Mouse (Mus musculus): ENCODE results near the gene Arg2. TPM values are rescaled to one million over a fixed set of nuclear protein-coding genes. Genes with fewer than 3 reads are reported as not detected.

Arg2 gene
- total RNA-seq (2022), result 1 to 10 TPM; 4.5 to 5.7 (median 5.6) TPM

DNA sequence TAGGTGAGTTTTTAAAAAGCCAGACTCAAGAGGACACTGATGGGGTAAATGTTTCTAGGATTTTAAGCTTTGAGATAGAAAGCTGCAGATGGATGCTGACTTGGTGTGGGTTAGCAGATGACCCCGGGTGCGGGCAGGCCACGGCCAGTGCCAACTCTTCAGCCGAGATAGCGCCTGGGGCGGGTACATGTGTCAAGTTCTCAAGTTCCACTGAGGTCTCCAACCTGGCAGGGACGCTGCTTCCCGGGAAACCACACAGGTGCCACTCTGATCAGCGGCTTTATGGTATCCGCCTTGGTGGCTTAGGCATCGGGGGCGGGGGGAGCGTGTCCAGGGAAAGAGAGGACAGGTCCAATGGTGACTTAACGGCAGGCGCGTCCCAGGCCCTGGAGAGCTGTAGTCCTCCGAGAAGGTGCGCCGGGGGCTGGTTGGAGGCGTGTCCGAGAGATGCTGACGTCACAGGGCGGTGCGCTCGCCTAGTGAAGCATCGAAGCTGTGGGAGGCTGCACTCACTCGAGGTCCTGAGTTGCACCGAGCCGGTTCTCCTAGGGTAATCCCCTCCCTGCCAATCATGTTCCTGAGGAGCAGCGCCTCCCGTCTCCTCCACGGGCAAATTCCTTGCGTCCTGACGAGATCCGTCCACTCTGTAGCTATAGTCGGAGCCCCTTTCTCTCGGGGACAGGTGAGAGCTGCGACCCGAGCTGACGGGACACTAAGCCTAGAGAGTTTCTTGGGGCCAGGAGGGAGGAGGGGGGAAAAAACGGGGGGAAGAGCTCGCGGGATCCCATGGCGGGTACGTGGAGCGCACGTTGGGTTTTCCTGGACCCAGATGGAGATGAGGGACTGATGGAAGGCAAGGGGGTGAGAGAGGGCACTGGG lies at the start of gene Arg2:
Gene Arg2, plus strand, starts transcription at position 479 of the 879 bp plus-strand sequence.
- DNase-seq (ENCODE audit: low spot score in 2 of 2), result peak; percentile 64 to 65

- DNase-seq (ENCODE audit: low spot score in 2 of 2), result peak; percentile 55 to 80
Observed at GRCm38 (mm10) chr12:79089182-79089812, 41.3 kb upstream of the Arg2 start, which contains the start of gene Pigh. Gene Pigh (minus strand): TSS chr12:79089651.

DNA sequence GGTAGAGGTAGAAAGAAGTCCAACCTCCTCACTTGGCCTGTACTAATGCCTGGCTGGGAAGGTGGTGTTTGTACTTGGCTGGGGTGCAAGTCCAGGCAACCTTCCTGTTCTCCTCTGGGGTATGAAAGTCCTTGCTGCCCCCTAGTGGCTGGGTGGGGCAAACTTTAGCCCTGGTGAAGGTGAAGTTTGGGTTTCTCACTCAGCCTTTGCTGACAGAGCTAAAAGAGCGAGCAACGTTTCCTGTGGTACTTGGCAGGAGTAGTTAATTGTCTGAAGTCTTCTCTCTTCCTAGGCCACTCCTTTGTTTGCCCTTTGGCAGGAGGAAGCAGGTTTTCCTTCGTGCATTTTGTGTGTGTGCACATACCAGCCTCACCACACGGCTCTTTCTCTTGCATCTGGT lies 38.0 kb upstream of the Arg2 start:
- peak in 1 of 2 experiments; percentile 20 for DNase-seq (ENCODE audit: low spot score in 2 of 2)

- DNase-seq (ENCODE audit: low spot score in 2 of 2), result no peak
Observed at GRCm38 (mm10) chr12:79097106-79097752, 33.3 kb upstream of the Arg2 start.

DNA sequence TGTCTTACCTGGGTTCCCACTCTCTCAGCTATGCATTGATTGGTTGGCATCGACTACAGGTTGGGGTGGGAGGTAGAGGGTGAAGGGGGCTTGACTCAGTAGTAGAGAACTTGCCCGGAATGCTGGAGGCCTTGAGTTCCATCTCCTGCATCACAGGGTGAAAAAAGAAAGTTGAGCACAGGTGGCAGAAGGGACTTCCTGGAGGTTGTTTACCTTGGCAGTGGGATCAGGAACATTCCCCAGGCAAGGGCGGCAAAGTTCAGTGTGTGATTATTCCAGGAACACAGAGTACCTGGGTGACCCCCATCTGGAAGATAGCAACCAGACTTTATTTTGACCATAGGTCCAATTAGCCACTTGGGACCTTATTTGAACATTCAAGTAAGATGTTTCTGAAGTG lies 26.8 kb upstream of the Arg2 start:
- no peak for DNase-seq (ENCODE audit: low spot score in 2 of 2)

DNA sequence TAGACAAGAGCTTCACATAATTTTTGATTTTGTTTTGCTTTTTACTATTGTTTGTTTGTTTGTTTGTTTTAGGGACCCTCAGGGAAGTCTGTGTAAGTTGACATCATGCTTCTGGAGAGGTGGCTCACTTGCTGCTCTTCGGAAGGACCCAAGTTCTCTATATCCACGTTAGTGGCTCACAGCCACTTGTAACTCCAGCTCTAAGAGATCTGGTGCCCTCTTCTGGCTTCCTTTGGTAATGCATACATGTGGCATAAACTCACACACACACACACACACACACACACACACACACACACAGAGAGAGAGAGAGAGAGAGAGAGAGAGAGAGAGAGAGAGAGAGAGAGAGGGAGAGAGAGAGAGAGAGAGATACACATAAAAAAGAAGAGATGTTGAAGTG lies 26.0 kb upstream of the Arg2 start:
- no peak for DNase-seq (ENCODE audit: low spot score in 2 of 2)

GRCm38 (mm10) chr12:79105312-79105711 lies 25.3 kb upstream of the Arg2 start:
- no peak for DNase-seq (ENCODE audit: low spot score in 2 of 2)

DNA sequence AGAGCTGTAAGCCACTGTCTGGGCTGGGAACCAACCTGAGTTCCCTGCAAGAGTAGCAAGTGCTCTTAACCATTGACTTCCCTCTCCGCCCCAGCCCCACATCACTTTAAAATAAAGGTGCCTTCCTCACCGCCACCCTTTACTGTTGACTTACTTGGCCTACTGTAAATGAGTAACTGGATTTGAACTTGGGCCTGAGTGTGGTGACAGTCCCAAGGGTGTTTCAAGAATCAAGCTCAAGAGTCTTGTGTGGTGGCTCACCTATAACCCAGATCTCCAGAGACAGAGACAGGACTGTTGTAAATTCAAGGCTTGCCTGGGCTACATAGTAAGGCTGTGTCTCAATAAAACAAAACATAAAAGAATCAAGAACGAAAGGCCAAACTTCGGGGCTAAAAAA lies 11.6 kb upstream of the Arg2 start:
- DNase-seq (ENCODE audit: low spot score in 2 of 2), result no peak

DNA sequence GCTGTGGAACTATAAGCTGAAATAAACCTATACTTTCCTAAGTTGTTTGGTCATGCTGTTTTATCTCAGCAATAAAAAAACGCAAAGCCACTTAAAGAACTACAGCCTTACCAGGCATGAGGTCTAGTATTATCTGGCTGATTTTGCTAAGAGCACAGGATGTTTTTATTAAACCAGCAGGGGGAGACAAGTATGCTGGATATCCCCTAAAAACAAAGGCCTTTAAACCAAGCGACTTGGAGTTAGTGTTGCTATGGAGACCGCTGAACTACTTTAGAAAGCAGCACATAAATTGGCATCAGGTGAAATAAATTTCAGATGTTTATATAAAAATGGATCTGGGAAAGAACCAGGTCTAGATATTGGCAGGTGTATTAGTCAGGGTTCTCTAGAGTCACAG lies 7.8 kb upstream of the Arg2 start:
- DNase-seq (ENCODE audit: low spot score in 2 of 2), result peak in 1 of 2 experiments; percentile 8

GRCm38 (mm10) chr12:79131178-79131675 lies 650 bp downstream of the Arg2 start:
- no peak for DNase-seq (ENCODE audit: low spot score in 2 of 2)

DNA sequence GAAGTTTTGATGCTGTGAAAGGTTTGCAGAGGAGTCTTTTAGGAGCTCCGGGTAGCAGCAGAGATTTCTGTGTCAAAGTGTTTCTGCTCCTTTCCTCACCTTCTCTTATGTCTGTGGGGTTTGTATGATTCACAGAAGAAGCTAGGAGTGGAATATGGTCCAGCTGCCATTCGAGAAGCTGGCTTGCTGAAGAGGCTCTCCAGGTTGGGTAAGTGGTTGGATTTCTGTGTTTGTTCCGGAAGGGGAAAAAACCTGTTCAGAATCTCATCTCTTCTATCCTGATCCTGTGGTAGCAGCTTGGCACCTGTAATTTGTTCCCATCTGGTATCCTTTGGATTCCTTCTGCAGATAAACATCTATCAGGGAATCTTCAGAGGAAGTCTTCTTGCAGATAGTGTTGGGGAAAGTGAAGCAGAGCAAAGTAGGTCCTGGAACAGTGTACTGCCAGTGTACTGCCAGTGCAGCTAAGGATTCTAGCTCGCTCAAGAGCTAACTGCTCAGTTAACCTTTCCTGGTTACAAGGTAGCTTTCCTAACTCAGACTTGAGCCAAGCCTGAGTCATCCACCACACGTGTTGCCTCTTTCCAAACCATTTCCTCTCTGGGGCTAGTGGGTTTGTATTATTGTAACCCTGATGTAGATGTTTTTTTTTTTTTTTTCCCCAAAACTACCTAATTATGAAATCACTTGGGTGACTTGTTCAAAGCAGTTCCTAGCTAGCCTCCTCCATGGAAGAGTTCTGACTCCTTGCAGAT lies 1.3 kb downstream of the Arg2 start:
- no peak for DNase-seq (ENCODE audit: low spot score in 2 of 2)

GRCm38 (mm10) chr12:79134676-79135075 lies 4.1 kb downstream of the Arg2 start:
- no peak for DNase-seq (ENCODE audit: low spot score in 2 of 2)

GRCm38 (mm10) chr12:79135105-79135504 lies 4.5 kb downstream of the Arg2 start:
- DNase-seq (ENCODE audit: low spot score in 2 of 2), result no peak

DNA sequence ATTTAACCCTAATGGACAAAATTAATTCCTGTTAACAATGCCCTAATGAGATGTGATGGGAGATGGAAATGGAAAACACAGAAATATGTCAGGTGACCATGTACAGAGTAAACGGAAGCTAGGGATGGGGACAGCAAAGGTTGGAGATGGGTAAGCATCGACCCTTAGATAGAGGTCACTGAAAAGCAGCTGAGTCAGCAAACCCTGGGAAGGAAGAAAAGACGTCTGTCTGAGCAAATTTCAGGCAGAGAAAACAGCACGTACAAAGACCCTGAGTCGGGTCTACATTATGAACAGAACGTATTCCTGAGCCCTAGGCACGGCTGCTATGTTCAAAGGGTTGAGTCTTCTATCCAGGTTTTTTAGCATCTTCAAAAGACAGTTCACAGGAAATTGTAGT lies 6.4 kb downstream of the Arg2 start:
- no peak for DNase-seq (ENCODE audit: low spot score in 2 of 2)

GRCm38 (mm10) chr12:79138999-79139398 lies 8.4 kb downstream of the Arg2 start:
- no peak for DNase-seq (ENCODE audit: low spot score in 2 of 2)

- no peak for DNase-seq (ENCODE audit: low spot score in 2 of 2)
Observed at GRCm38 (mm10) chr12:79139417-79139816, 8.8 kb downstream of the Arg2 start.

DNA sequence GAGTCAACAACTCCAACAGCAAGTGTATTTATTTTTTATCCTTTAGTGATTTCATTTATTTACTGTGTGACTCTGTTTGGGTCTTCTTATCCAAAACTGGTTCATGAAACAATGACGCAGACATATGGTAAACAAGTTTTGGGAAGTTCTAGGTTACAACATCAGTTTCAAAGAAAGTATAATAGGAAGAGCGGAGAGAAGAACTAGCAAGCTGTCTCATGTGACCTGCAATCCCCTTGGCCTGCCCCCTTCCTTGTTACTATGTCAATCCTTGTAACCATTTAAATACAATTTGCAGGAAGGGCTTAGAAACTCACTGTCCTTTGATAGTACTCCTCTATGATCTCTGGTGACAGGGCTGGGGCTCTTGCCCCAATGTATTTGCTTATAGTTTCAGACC lies 10.2 kb downstream of the Arg2 start:
- no peak for DNase-seq (ENCODE audit: low spot score in 2 of 2)

DNA sequence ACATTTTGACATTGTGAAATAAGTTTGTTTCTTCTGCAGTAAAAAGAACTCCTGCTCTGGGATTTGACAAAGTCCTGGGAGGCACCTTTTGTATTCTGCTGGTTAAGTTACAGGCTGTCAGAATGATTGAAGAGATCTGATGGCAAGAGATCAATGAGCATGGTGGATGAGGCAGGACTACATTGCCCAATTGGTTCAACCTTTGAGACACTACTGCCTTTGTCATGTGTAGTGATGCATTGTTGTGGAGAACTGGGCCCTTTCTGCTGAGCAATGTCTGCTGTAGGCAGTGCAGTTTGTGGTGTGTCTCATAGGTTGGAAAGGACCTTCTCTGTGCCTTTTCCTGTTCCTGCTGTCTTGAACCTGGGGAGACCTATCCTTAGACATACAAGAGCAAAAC lies 10.8 kb downstream of the Arg2 start:
- no peak for DNase-seq (ENCODE audit: low spot score in 2 of 2)

- DNase-seq (ENCODE audit: low spot score in 2 of 2), result no peak
Observed at GRCm38 (mm10) chr12:79149653-79150052, 19.1 kb downstream of the Arg2 start.

GRCm38 (mm10) chr12:79162876-79163275 lies 32.3 kb downstream of the Arg2 start:
- DNase-seq (ENCODE audit: low spot score in 2 of 2), result no peak

GRCm38 (mm10) chr12:79169173-79169572 lies 38.6 kb downstream of the Arg2 start:
- no peak for DNase-seq (ENCODE audit: low spot score in 2 of 2)

Measured in left cerebral cortex, adult 8-10 months (tissue).